Mouse (Mus musculus): ENCODE data around the gene Scnn1b. TPM values are rescaled to one million over a fixed set of nuclear protein-coding genes. Genes with fewer than 3 reads are reported as not detected.

Gene Scnn1b
- polyA plus RNA-seq, 1 experiment, result not detected

DNA sequence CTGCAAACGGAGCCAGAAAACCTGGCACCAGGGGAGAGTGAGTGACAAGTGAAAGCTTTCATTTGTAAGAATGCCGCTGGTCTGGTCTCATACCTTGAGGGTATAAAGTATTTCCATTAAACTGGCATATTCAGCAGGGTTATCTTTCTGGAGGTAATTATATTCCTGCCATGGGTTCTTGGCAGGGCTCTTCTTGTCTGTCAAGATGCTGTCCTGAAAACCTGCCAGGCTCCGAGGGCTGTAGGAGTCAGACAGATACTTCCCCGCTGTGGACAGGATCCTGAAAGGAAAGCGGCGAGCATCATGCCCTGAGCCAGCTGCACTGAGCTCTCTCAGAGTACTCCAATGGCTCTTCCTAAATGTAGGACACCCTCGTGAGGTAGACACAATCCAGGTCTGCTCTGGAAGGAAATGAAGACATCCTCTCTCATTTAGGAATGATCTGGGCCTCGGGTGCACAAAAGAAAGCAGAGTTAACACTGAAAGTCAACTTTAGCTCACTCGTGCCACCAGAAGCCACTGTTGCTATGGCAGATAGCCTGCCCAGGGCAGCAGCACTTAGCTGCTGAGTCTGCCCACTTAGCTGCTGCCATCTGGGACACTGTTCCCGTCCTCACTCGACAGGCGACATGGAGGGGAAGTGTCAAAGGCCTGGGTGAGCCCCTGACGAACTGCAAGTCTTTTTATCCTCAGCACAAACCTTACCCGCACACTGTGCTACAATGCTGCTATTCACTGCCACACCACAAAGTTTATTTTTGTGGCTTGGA lies 72.2 kb downstream of the Scnn1b start:
- Histone ChIP-seq H3K4me2 (ENCODE audit: low read depth) (no peak overlapping the region), H3K36me3 (ENCODE audit: control insufficient read depth, insufficient read depth) (no peaks in the 10 kb centered on the region), H3K4me3 (no peak overlapping the region), H3K27me3 (ENCODE audit: control insufficient read depth, insufficient read depth, insufficient read length) (no peaks in the 10 kb centered on the region), H3K79me2 (ENCODE audit: control insufficient read depth, insufficient read depth) (no peaks in the 10 kb centered on the region), H3ac (ENCODE audit: control insufficient read depth, insufficient read length) (no peak overlapping the region)
- TF ChIP-seq TCF12 (IDR thresholded peaks at IDR 0.05; ENCODE audit: insufficient read depth, poor library complexity, severe bottlenecking), result no peak
- TF ChIP-seq MYOD1 (IDR thresholded peaks at IDR 0.05; ENCODE audit: control insufficient read depth in 1 of 3, insufficient read length in 2 of 3, low read depth in 2 of 3), result no peak
- TF ChIP-seq POLR2A (IDR thresholded peaks at IDR 0.05; ENCODE audit: insufficient read length, low read depth), result no peak
- no peak for TF ChIP-seq POLR2AphosphoS2 (IDR thresholded peaks at IDR 0.05; ENCODE audit: insufficient read length, low read depth)
- no peak for TF ChIP-seq MYOG (IDR thresholded peaks at IDR 0.05; ENCODE audit: control insufficient read depth in 1 of 3, insufficient read depth in 1 of 3, insufficient read length in 2 of 3, low read depth in 2 of 3)
- no peak for TF ChIP-seq E2F4 (IDR thresholded peaks at IDR 0.05; ENCODE audit: insufficient read depth)
- no peak for TF ChIP-seq SRF (IDR thresholded peaks at IDR 0.05; ENCODE audit: control insufficient read depth, insufficient read length, low read depth)
- no peak for TF ChIP-seq MAX (IDR thresholded peaks at IDR 0.05; ENCODE audit: low read depth)
- no peak for TF ChIP-seq TCF3 (IDR thresholded peaks at IDR 0.05; ENCODE audit: insufficient read length, low read depth)
- TF ChIP-seq REST (IDR thresholded peaks at IDR 0.05; ENCODE audit: insufficient read depth, insufficient read length), result no peak
- no peak for TF ChIP-seq USF1 (IDR thresholded peaks at IDR 0.05; ENCODE audit: low read depth)
- no peak for TF ChIP-seq CEBPB (IDR thresholded peaks at IDR 0.05; ENCODE audit: insufficient read depth, poor library complexity, severe bottlenecking)

DNA sequence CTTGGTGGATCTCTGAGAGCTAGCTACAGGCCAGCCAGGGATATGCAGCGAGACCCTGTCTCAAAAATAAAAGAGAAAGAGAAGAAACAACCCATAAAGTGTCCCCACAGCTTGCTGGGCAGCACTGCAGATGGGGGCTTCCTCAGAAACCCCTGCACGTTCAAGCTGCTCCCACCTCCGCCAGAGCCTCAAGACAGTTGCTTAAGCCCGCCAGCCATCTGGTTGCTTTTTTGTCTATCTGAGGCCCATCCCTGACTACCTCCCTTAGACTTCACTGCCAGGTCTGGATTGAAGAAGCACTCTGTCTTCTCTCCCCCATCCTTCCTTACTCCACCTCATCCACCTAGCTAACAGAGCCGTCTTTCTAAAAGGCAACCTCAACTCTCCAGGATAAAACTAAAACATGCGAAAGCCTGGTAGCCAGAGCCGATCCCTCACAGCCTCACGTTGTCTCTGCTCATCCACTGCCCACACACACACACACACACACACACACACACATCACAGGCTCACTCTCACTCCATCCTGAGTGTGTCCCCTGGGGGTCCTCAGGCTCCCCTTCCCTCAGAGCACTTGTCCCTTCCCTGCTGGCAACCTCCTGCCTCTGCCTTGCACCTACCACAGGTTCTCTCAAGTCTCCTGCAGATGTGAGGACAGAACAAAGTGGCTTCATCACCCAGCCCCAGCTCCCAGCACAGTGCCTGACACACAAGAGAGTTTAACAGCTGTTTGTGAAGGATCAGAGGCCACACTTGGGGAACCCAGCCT lies 73.5 kb downstream of the Scnn1b start:
- Histone ChIP-seq H3K4me3 (no peak overlapping the region), H3K36me3 (ENCODE audit: control insufficient read depth, insufficient read depth) (no peaks in the 10 kb centered on the region), H3ac (ENCODE audit: control insufficient read depth, insufficient read length) (no peak overlapping the region), H3K4me2 (ENCODE audit: low read depth) (no peak overlapping the region), H3K79me2 (ENCODE audit: control insufficient read depth, insufficient read depth) (no peaks in the 10 kb centered on the region), H3K27me3 (ENCODE audit: control insufficient read depth, insufficient read depth, insufficient read length) (no peaks in the 10 kb centered on the region)
- TF ChIP-seq MYOD1 (IDR thresholded peaks at IDR 0.05; ENCODE audit: control insufficient read depth in 1 of 3, insufficient read length in 2 of 3, low read depth in 2 of 3) (no peak), MYOG (IDR thresholded peaks at IDR 0.05; ENCODE audit: control insufficient read depth in 1 of 3, insufficient read depth in 1 of 3, insufficient read length in 2 of 3, low read depth in 2 of 3) (no peak), REST (IDR thresholded peaks at IDR 0.05; ENCODE audit: insufficient read depth, insufficient read length) (no peak), TCF3 (IDR thresholded peaks at IDR 0.05; ENCODE audit: insufficient read length, low read depth) (no peak), SRF (IDR thresholded peaks at IDR 0.05; ENCODE audit: control insufficient read depth, insufficient read length, low read depth) (no peak), MAX (IDR thresholded peaks at IDR 0.05; ENCODE audit: low read depth) (no peak), CEBPB (IDR thresholded peaks at IDR 0.05; ENCODE audit: insufficient read depth, poor library complexity, severe bottlenecking) (no peak), USF1 (IDR thresholded peaks at IDR 0.05; ENCODE audit: low read depth) (no peak), POLR2AphosphoS2 (IDR thresholded peaks at IDR 0.05; ENCODE audit: insufficient read length, low read depth) (no peak), TCF12 (IDR thresholded peaks at IDR 0.05; ENCODE audit: insufficient read depth, poor library complexity, severe bottlenecking) (no peak), E2F4 (IDR thresholded peaks at IDR 0.05; ENCODE audit: insufficient read depth) (no peak), POLR2A (IDR thresholded peaks at IDR 0.05; ENCODE audit: insufficient read length, low read depth) (no peak)

GRCm38 (mm10) chr7:121939244-121939643 lies 74.4 kb downstream of the Scnn1b start:
- Histone ChIP-seq H3K4me3 (no peak overlapping the region), H3K36me3 (ENCODE audit: control insufficient read depth, insufficient read depth) (no peaks in the 10 kb centered on the region), H3ac (ENCODE audit: control insufficient read depth, insufficient read length) (no peak overlapping the region), H3K4me2 (ENCODE audit: low read depth) (no peak overlapping the region), H3K79me2 (ENCODE audit: control insufficient read depth, insufficient read depth) (no peaks in the 10 kb centered on the region), H3K27me3 (ENCODE audit: control insufficient read depth, insufficient read depth, insufficient read length) (no peaks in the 10 kb centered on the region)
- TF ChIP-seq MYOG (IDR thresholded peaks at IDR 0.05; ENCODE audit: control insufficient read depth in 1 of 3, insufficient read depth in 1 of 3, insufficient read length in 2 of 3, low read depth in 2 of 3), result no peak
- no peak for TF ChIP-seq E2F4 (IDR thresholded peaks at IDR 0.05; ENCODE audit: insufficient read depth)
- no peak for TF ChIP-seq SRF (IDR thresholded peaks at IDR 0.05; ENCODE audit: control insufficient read depth, insufficient read length, low read depth)
- TF ChIP-seq REST (IDR thresholded peaks at IDR 0.05; ENCODE audit: insufficient read depth, insufficient read length), result no peak
- no peak for TF ChIP-seq TCF12 (IDR thresholded peaks at IDR 0.05; ENCODE audit: insufficient read depth, poor library complexity, severe bottlenecking)
- TF ChIP-seq TCF3 (IDR thresholded peaks at IDR 0.05; ENCODE audit: insufficient read length, low read depth), result no peak
- no peak for TF ChIP-seq POLR2AphosphoS2 (IDR thresholded peaks at IDR 0.05; ENCODE audit: insufficient read length, low read depth)
- no peak for TF ChIP-seq POLR2A (IDR thresholded peaks at IDR 0.05; ENCODE audit: insufficient read length, low read depth)
- no peak for TF ChIP-seq USF1 (IDR thresholded peaks at IDR 0.05; ENCODE audit: low read depth)
- no peak for TF ChIP-seq MAX (IDR thresholded peaks at IDR 0.05; ENCODE audit: low read depth)
- no peak for TF ChIP-seq MYOD1 (IDR thresholded peaks at IDR 0.05; ENCODE audit: control insufficient read depth in 1 of 3, insufficient read length in 2 of 3, low read depth in 2 of 3)

GRCm38 (mm10) chr7:121939729-121940128 lies 74.9 kb downstream of the Scnn1b start:
- Histone ChIP-seq H3K79me2 (ENCODE audit: control insufficient read depth, insufficient read depth) (no peaks in the 10 kb centered on the region), H3K4me2 (ENCODE audit: low read depth) (no peak overlapping the region), H3K4me3 (no peak overlapping the region), H3ac (ENCODE audit: control insufficient read depth, insufficient read length) (no peak overlapping the region), H3K27me3 (ENCODE audit: control insufficient read depth, insufficient read depth, insufficient read length) (no peaks in the 10 kb centered on the region), H3K36me3 (ENCODE audit: control insufficient read depth, insufficient read depth) (no peaks in the 10 kb centered on the region)
- TF ChIP-seq MYOD1 (IDR thresholded peaks at IDR 0.05; ENCODE audit: control insufficient read depth in 1 of 3, insufficient read length in 2 of 3, low read depth in 2 of 3) (peak in 1 of 3 experiments; percentile 16), E2F4 (IDR thresholded peaks at IDR 0.05; ENCODE audit: insufficient read depth) (no peak)

Measured in myocyte (in vitro differentiated cells).